19 mouse cellular contexts compared by ENCODE assay signal in the genomic region with DNA sequence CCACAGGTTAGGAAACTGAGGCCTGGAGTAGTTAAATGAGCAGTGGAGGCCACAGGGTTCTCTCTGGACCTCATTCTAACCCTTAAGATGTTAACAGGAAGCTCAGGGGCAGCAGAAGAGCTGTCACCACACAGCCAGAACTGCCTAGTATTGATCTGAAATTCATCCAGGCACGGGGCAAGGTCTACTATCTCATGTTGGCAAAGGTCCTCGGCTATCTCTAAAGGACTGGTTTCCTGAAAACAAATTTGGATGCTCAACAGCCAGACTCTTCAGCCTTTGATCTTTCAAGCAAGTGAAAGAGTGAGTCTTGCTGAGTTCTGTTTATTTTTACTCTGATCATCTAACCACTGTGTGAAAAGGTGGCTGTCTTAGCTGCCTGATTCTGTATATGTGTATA.
"Had no signal": no experiment of that assay in that cellular context is flagged by ENCODE, and none has a peak within 500 bp of the region (broad histone marks: within the 10 kb centered on the region; RNA-seq: fewer than 3 reads in every experiment).

No protein-coding gene starts in this region.

- H3K27ac ChIP-seq: midbrain, embryonic 10.5 days; midbrain, embryonic 12.5 days; neural tube, embryonic 13.5 days; neural tube, embryonic 15.5 days had no signal

- H3K9ac ChIP-seq: lung, embryonic 14.5 days; midbrain, embryonic 12.5 days; neural tube, embryonic 13.5 days; neural tube, embryonic 15.5 days had no signal

- H3K9me3 ChIP-seq: midbrain, embryonic 10.5 days; midbrain, embryonic 12.5 days; neural tube, embryonic 13.5 days; neural tube, embryonic 15.5 days had no signal

- H3K4me3 ChIP-seq: midbrain, embryonic 10.5 days; midbrain, embryonic 12.5 days; myocyte; neural tube, embryonic 13.5 days; neural tube, embryonic 15.5 days had no signal

- H3K4me1 ChIP-seq: midbrain, embryonic 10.5 days; midbrain, embryonic 12.5 days; neural tube, embryonic 13.5 days; neural tube, embryonic 15.5 days had no signal

- DNase-seq: lung, adult 18-20 months; lung, embryonic 14.5 days; lung, postnatal 10 days; lung, postnatal 4 days; midbrain, embryonic 14.5 days; retina, postnatal 1 day; right cerebral cortex, adult 18-20 months; right cerebral cortex, postnatal 25 days; right cerebral cortex, postnatal 4 days; spleen, adult 18-20 months; thymus, adult 18-20 months; thymus, postnatal 14 days; thymus, postnatal 36 days had no signal

- H3K27me3 ChIP-seq: midbrain, embryonic 12.5 days; neural tube, embryonic 13.5 days; neural tube, embryonic 15.5 days had no signal

- H3K4me2 ChIP-seq: lung, embryonic 14.5 days; midbrain, embryonic 12.5 days; neural tube, embryonic 13.5 days; neural tube, embryonic 15.5 days had no signal

- ATAC-seq: midbrain, embryonic 16.5 days had no signal
